8 mouse cellular contexts compared by ENCODE assay signal in genomic region chr8:120588908-120589771, GRCm38 (mm10). TPM values are rescaled to one million over a fixed set of nuclear protein-coding genes. Genes with fewer than 3 reads are reported as not detected.
DNase-seq lines count a peak whose midpoint lies in the region; ATAC-seq lines count a peak whose summit lies in the region.

Gins2 (minus strand) TSS chr8:120589304.

- peak within 1 kb of the TSS; percentile 56 for H3K4me3 ChIP-seq in hindbrain, embryonic 12.5 days

- peak within 1 kb of the TSS; percentile 67 for H3K9ac ChIP-seq in hindbrain, embryonic 12.5 days

- DNase-seq in NIH3T3 (ENCODE audit: low read depth), result peak; percentile 99
- peak; percentile 99 for DNase-seq in cerebellum, postnatal 10 days
- peak; percentile 99 for DNase-seq in frontal cortex, postnatal 10 days (ENCODE audit: low spot score in 2 of 2)
- peak; percentile 99 to 100 for DNase-seq in layer of hippocampus, postnatal 14 days (ENCODE audit: low spot score in 2 of 2)
- DNase-seq in lung, postnatal 14 days, result peak; percentile 99
- DNase-seq in retina, adult 2 months (ENCODE audit: low read depth, low spot score), result peak; percentile 98
- DNase-seq in thymus, postnatal 36 days, result peak; percentile 99 to 100

- H3K27ac ChIP-seq in hindbrain, embryonic 12.5 days, result peak within 1 kb of the TSS; percentile 64

- H3K27me3 ChIP-seq in hindbrain, embryonic 12.5 days, result no peaks in the 10 kb centered on the region

- no peaks in the 10 kb centered on the region for H3K9me3 ChIP-seq in hindbrain, embryonic 12.5 days (replicated peaks)

- ATAC-seq in hindbrain, embryonic 12.5 days (ENCODE audit: low FRiP score), result peak; percentile 99

- H3K36me3 ChIP-seq in hindbrain, embryonic 12.5 days, result peaks cover 10% of the 10 kb centered on the region; the same call in 1 of the 2 replicates

- WGBS in hindbrain, embryonic 12.5 days, result under 1% methylated on average over 67 of the region's 67 CpGs

- peak within 1 kb of the TSS; percentile 96 for H3K4me2 ChIP-seq in hindbrain, embryonic 12.5 days (replicated peaks)

- H3K4me1 ChIP-seq in hindbrain, embryonic 12.5 days, result peaks cover 33% of the 10 kb centered on the region

RNA-seq across cellular contexts. Expression of gene Gins2, which starts in this region (rescaled TPM):
- 49.6 and 65.3 TPM in 2 replicates for polyA plus RNA-seq in hindbrain, embryonic 12.5 days (2016; fragmentation: Nextera tagmentation; extraction: Ambion mirVana)
- total RNA-seq in layer of hippocampus, postnatal 14 days (2021), result 1 to 10 TPM; 2.0 to 3.4 TPM

Comparison
In these comparisons a context has a peak if more than half of its experiments do, and no peak if none do; other contexts are left out.
1. Peak in every context shown above with its lines: DNase-seq, ATAC-seq, H3K4me3 ChIP-seq and H3K27ac ChIP-seq.